Comparison of ENCODE assay signal across 27 mouse cellular contexts in the genomic region with DNA sequence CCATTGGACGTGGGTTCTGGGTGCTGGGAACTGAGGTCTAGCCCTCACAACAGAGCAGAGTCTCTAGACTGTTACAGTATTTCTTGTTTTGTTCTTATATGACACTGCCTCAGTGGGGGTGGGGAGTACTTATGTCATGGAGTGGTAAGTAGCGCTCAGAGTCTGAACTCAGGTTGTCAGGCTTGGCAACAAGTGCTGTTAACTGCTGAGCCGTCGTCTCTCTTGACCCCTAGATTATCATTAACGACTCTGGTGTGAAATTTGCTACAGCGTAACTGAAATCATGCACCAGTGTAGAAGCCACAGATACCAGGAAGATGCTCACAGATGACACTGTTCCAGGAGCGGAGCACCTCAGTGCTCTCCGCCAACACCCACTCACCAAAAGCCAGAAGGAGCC. TPM values are rescaled to one million over a fixed set of nuclear protein-coding genes. Genes with fewer than 3 reads are reported as not detected.
A peak's percentile ranks its signal among the peaks of the same experiment; 100 is the strongest.
DNase-seq lines count a peak whose midpoint lies in the region; ATAC-seq lines count a peak whose summit lies in the region.
"Had no signal": no experiment of that assay in that cellular context is flagged by ENCODE, and none has a peak within 500 bp of the region (broad histone marks: within the 10 kb centered on the region; RNA-seq: fewer than 3 reads in every experiment).

No protein-coding gene starts in this region.

- no peak overlapping the region for H3K9ac ChIP-seq in kidney, embryonic 14.5 days (ENCODE audit: low read depth, low read length)
- H3K9ac ChIP-seq: embryonic facial prominence, embryonic 13.5 days; heart, embryonic 13.5 days; hindbrain, embryonic 14.5 days had no signal

- no peaks in the 10 kb centered on the region for H3K27me3 ChIP-seq in heart, embryonic 10.5 days (ENCODE audit: insufficient read depth, poor library complexity, severe bottlenecking)
- H3K27me3 ChIP-seq in kidney, embryonic 14.5 days (ENCODE audit: control insufficient read depth, insufficient read depth, low read length) = no peaks in the 10 kb centered on the region
- H3K27me3 ChIP-seq: embryonic facial prominence, embryonic 13.5 days; heart, embryonic 13.5 days had no signal

- H3K27ac ChIP-seq in heart, embryonic 10.5 days = no peak overlapping the region
- H3K27ac ChIP-seq in kidney, embryonic 14.5 days (ENCODE audit: low read depth, low read length) = no peak overlapping the region
- H3K27ac ChIP-seq: embryonic facial prominence, embryonic 10.5 days; embryonic facial prominence, embryonic 13.5 days; heart, embryonic 13.5 days; hindbrain, embryonic 14.5 days; hindbrain, postnatal 0 days had no signal

- DNase-seq in heart, adult 11 months = peak; percentile 70
- DNase-seq in heart, embryonic 10.5 days (ENCODE audit: low spot score) = no peak
- peak; percentile 64 for DNase-seq in kidney, adult 9 months
- DNase-seq in kidney, adult 11 months = no peak
- peak; percentile 51 to 68 for DNase-seq in kidney, postnatal 36 days
- DNase-seq: adrenal gland, adult 2 months; adrenal gland, postnatal 14 days; cerebellum, adult 11-12 months; cerebellum, adult 8-10 months; cerebellum, postnatal 10 days; cerebellum, postnatal 36 days; embryo, embryonic 11 days; gastrocnemius, postnatal 10 days; gastrocnemius, postnatal 36 days; heart, adult 18-20 months; heart, postnatal 14 days; heart, postnatal 4 days had no signal

- H3K4me2 ChIP-seq in kidney, embryonic 14.5 days (replicated peaks; ENCODE audit: low read depth, low read length) = no peak overlapping the region
- H3K4me2 ChIP-seq: embryonic facial prominence, embryonic 13.5 days; heart, embryonic 13.5 days; hindbrain, embryonic 14.5 days had no signal

- ATAC-seq in kidney, embryonic 14.5 days (ENCODE audit: low FRiP score, low TSS enrichment) = no peak
- ATAC-seq: CD4-positive, CD25-positive, alpha-beta regulatory T cell, adult 4 months; forebrain, embryonic 16.5 days; hindbrain, postnatal 0 days; inflammation-experienced regulatory T-cells, adult 6 months had no signal

- peaks cover 3% of the 10 kb centered on the region; the same call in 1 of the 2 replicates for H3K4me1 ChIP-seq in heart, embryonic 10.5 days
- H3K4me1 ChIP-seq in kidney, embryonic 14.5 days (ENCODE audit: control insufficient read depth, insufficient read depth, low read length) = no peaks in the 10 kb centered on the region
- H3K4me1 ChIP-seq: embryonic facial prominence, embryonic 13.5 days had no signal

- H3K4me3 ChIP-seq in heart, embryonic 10.5 days = no peak overlapping the region
- no peak overlapping the region for H3K4me3 ChIP-seq in kidney, embryonic 14.5 days (ENCODE audit: low read length)
- H3K4me3 ChIP-seq: embryonic facial prominence, embryonic 10.5 days; embryonic facial prominence, embryonic 13.5 days; erythroblast, embryonic 14.5 days; heart, embryonic 13.5 days had no signal

- WGBS in heart, embryonic 10.5 days = 89% methylated on average over 8 of the region's 8 CpGs
- 89% methylated on average over 8 of the region's 8 CpGs for WGBS in kidney, embryonic 14.5 days

- H3K9me3 ChIP-seq in heart, embryonic 10.5 days = no peaks in the 10 kb centered on the region
- H3K9me3 ChIP-seq in kidney, embryonic 14.5 days (ENCODE audit: control insufficient read depth, low read length) = no peaks in the 10 kb centered on the region
- H3K9me3 ChIP-seq: embryonic facial prominence, embryonic 10.5 days; embryonic facial prominence, embryonic 13.5 days; heart, embryonic 13.5 days had no signal

- peaks cover 30% of the 10 kb centered on the region for H3K36me3 ChIP-seq in heart, embryonic 10.5 days
- H3K36me3 ChIP-seq in kidney, embryonic 14.5 days (ENCODE audit: control insufficient read depth, insufficient read depth, low read length) = peaks cover 17% of the 10 kb centered on the region; the same call in 1 of the 2 replicates

RNA-seq across cellular contexts. Expression of gene Nit2, which starts 4.0 kb away (rescaled TPM):
- polyA plus RNA-seq in heart, embryonic 10.5 days (2016; fragmentation: Nextera tagmentation; extraction: Ambion mirVana) = 42.9 and 58.3 TPM in 2 replicates
- polyA plus RNA-seq in kidney, embryonic 14.5 days (2014; fragmentation: Nextera tagmentation; extraction: Ambion mirVana) = 90.9 and 101 TPM in 2 replicates

RNA-seq across cellular contexts. Expression of gene Tomm70a, which starts 49.7 kb away (rescaled TPM):
- 50.3 and 51.2 TPM in 2 replicates for polyA plus RNA-seq in heart, embryonic 10.5 days (2016; fragmentation: Nextera tagmentation; extraction: Ambion mirVana)
- polyA plus RNA-seq in kidney, embryonic 14.5 days (2014; fragmentation: Nextera tagmentation; extraction: Ambion mirVana) = 47.0 and 63.7 TPM in 2 replicates

Comparison
In these comparisons a context has a peak if more than half of its experiments do, and no peak if none do; other contexts are left out.
1. DNase-seq: peak in heart, adult 11 months (single experiment), kidney, adult 9 months (single experiment) and kidney, postnatal 36 days (2 of 2); none in heart, embryonic 10.5 days (single experiment) and kidney, adult 11 months (single experiment).